Mouse (Mus musculus): Measurements from ENCODE around the gene Ccdc85a. TPM values are rescaled to one million over a fixed set of nuclear protein-coding genes. Genes with fewer than 3 reads are reported as not detected.
"Not testable (repeated sequence)": the region's sequence is repeated elsewhere in the genome, so short reads cannot be mapped to it uniquely, and the experiment has no call there.

The Ccdc85a gene
- polyA plus RNA-seq, 1 experiment, result 3.0 TPM

DNA sequence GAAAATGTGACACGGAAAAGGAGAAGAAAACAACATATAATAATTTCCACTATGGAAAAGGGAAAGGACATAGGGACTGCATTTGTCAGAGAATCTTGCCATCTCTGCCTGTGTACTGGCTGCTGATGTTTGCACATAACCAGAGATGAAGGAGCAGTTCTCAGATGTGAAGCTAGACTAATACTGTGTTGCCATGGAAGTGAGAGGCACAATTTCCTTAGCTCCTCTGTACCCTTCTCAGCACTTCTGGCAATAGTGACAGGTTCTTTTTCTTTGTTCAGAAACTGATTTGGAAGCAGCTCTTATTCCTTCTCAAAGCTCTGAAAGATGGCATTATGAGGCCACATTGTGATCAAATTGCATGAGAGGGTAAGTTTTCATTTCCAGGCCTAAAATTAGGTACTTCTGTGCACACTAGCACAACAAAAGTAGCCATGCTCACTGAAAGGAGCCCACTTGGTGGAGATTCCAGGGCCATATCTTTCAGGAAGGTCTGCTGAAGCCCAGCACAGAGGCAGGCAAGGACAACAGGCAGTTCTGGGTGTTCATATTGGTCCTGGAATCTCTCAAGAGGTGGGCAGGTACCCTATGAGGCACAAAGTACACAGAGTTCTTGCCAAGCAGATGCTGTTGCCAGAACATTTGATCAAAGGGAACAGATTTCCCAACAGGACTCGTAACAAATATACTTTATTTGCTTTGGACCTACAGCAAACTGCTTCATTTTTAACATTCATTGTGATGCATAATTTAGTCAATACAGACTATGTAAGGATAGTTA lies 161.5 kb downstream of the Ccdc85a start:
- no peak for DNase-seq (ENCODE audit: low read depth)

DNA sequence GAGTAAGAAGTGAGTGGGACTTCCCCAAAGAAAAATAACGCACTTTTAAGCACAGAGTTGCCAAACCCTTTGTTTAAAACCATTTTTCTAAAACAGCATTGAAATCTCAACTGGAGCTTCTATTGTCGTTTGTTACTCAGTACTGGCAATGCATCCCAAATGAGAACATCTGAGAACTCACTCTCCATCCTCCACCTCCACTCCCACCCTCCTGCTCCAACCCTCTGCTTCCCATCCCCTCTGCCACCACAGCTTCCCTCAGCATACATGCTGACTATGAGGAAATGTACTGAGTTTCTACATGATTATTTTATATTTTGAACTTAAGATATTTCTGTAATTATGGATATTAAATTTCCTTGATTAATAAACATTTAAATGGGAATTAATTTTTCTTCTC lies 168.3 kb downstream of the Ccdc85a start:
- no peak for DNase-seq (ENCODE audit: low read depth)

DNA sequence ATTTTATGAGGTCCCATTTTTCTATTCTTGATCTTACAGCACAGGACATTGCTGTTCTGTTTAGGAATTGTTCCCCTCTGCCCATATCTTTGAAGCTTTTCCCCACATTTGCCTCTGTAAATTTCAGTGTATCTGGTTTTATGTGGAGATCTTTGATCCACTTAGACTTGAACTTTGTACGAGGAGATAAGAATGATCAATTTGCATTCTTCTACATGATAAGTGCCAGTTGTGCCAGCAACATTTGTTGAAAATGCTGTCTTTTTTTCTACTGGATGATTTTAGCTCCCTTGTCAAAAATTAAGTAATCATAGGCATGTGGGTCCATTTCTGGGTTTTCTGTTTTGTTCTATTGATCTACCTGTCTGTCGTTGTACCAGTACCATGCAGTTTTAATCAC lies 174.2 kb downstream of the Ccdc85a start:
- DNase-seq (ENCODE audit: low read depth), result not testable (repeated sequence)

DNA sequence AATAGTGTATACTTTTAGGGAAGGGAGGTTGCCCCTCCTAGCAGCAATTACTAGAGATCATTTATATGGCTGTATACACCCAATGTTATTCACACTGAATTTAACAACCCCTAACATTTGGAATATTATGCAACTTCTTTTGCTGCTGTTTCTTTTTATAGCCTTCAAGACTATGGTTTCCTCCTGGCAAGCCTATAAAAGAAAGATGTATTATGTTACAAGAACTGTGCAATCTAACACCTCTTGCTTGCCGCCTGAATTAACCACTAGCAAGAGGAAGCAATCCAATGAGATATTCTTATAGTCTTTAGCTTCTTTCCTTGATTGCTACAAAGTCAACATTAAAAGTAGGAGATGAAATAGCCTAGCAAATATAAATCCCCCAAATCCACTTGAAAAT lies 187.0 kb downstream of the Ccdc85a start:
- DNase-seq (ENCODE audit: low read depth), result no peak

DNA sequence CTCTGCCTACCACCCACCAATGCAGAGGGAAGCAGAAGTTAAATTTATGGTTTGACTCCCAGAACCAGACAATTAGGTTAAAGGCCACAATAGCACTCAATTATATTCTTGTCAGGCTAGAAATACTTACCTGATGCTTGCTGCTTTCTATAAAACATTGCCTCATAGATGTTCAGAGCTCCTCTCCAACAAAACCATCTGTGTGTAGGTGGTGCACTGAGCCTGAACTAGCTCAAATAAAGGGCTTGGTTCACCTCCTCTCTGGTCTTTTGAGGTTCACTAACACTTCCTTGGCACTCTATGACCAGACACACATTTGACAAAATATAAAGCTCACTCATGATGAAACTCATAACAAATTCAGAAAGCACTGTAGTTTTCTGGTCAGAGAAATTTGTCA lies 208.2 kb downstream of the Ccdc85a start:
- DNase-seq (ENCODE audit: low read depth), result no peak

DNA sequence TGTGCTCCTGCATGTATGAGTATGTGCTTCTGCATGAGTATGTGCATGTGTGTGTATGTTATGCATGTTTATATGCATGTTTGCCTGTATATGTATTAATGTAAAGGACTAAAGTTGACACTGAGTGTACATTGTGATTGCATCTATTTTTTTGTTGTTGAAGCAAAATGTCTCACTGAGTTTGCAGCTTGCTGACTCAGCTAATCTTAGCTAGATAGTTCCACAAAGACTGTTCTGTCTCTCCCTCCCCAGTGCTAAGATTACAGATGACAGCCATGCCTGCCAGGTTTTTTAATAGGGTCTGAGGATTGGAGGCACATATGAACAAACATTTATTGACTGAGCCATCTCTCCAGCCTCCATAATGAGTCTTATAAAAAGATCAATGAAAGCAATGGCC lies 209.5 kb downstream of the Ccdc85a start:
- DNase-seq (ENCODE audit: low read depth), result no peak

DNA sequence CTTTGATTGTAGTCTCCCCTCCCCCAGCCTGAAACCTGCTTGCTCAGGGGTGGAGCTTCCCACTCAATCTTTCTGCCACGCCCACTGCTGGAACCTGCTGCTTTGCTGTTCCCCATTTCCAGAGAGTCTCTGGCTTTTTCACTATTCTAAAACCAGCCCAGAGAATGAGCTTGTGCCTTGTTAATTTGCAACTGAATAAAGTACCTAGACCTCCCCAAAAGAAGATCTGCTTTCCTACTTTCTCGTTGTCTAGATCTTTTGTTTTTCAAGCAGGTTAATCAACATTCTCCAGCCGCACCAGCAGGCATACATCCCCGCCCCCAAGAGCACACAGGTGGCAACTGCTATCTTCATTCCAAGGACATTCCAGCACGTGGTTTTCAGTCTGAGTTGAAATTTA lies 212.7 kb downstream of the Ccdc85a start:
- DNase-seq (ENCODE audit: low read depth), result not testable (repeated sequence)

DNA sequence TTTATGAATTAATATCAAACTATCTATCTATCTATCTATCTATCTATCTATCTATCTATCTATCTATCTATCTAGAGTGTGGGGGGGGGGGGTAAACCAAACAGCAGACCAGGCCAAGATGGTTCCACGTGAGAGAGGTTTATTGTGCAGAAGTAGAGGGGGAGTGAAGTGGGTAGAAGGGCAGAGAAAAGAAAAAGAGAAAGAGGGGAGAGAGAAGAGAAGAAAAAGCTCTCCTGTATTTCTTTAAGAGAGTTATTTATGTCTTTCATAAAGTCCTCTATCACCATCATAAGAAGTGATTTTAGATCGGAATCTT lies 218.2 kb downstream of the Ccdc85a start:
- no peak for DNase-seq (ENCODE audit: low read depth)

DNA sequence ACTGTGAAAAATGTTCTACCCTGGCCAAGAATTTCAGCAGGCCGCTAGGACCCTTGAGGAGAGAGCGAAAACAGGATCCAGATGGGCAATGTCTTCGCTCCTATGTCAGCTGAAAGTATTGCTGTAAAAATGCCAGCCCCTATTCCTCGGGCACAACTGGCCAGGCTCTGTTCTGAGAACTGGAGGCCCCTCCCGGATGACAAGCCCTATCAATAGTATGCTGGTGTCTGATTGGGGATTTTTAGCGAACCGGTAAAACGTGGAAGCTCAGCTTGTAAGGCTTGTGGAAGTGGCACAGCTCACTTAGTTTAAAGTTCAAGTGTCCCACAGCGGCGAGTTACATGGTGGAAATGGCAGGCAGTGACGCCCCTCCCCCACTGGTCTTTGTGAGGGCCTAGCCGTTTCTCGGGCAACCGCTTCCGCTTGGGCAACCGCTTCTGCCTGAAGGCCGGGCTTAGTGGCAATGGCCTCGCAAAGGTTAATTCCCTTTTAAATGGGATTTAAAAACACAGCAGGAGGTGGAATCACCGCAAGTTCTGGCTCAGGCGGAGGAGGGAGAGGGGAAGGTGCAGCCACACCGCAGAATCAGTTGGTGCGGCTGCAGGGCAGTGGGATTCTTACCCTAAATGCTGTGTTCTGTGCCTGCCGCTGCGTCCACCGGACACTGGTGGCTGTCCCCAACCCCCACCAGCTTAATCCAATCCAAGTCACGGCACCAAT lies 218.8 kb downstream of the Ccdc85a start:
- no peak for DNase-seq (ENCODE audit: low read depth)

DNA sequence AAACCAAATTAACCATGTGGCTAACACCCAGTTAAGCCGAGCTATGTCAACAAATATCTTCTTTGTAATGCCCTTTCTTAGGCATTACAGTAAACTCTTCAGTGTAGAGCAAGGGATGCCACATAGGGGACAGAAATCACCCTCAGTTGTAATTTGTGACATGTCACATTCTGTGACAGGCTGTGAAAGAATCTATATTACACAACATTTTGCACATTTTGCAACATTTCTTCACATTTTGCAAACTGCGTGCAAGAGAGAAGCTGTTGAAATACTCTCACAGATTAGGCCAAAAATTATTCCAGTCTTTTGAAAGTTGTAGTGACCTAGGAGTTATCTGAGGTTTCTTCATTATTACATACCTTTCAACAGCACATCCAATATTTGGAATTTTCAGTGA lies 240.7 kb downstream of the Ccdc85a start:
- no peak for DNase-seq (ENCODE audit: low read depth)

DNA sequence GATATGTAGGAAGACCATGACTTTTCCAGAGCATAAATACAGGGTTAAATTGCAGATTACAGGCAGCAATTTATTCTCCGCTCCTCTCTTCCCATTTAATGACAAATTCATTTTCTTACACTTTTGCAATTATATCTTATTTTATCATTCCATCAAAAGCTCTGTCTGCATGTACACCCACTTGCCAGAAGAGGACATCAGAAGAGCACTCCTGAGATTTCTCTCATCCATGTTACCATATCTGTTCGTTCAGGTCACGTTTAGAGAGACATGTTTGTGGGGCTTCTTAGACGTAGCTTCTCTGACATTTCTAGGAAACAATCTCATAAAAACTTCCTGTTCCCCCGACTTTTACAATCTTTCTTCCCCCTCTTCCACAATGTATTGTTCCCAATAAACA lies 242.2 kb downstream of the Ccdc85a start:
- no peak for DNase-seq (ENCODE audit: low read depth)

DNA sequence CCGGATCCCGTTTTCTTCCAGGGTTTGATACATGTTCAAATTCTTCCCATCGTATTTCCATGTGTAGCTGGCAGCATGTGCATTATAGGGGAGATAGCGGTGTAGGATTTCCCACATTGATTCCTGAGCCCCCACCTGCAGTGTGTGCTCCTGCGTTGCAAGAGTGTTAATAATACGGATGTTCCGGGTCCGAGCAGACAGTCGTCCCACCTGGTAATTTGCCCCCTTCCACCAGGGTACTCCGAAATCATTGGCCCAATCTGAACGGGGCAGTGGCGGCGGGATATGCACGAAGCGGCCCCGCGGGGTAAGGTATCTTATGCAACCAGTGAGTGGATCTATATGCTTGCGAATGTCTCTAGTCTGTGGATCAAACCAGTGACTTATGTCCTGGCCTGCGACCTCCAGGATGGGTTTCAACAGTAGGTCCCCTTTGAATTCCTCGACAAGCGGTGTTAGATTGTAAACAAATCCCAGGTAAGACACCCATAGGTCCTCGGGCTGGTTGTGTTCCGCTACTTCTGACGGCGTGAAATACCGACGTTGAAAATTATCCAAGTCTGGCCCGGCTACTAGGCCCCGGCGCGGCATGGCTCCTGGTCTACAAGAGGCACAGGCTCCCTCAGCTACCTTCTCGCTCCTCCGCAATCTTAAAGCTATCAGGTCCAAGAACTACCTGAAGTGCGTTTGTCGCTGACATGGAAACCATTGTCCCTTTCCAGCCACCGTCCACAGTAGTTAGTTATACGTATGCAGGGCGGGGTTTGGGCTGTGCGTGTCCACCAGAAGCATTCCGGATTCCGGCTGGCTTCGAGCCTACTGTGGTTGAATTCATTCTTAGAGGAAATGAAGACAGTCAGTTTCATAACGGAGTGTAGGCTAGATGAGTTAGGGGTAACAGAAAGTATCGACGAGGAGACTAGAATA lies 244.6 kb downstream of the Ccdc85a start, which contains the start of gene Gm6685:
Gene Gm6685, minus strand, starts transcription at position 644 of the 927 bp plus-strand sequence.
- DNase-seq (ENCODE audit: low read depth), result not testable (repeated sequence)

Other genes starting within 250 kb of the Ccdc85a start
- gene Gm6685, start 244.5 kb downstream of the Ccdc85a start, polyA plus RNA-seq (2012; rRNA removed), result 1.2 and 3.6 TPM in 2 replicates

Data from gonadal fat pad, adult 2 months (tissue).